Mouse (Mus musculus) CH12F3 (cell line): ENCODE data around the gene Gm20716.

ENCODE experiments used
- in situ Hi-C: fragments of 300-500 bp; cut with MboI; formaldehyde crosslinking; loops from 2 replicates; pipeline ENCODE4 v1.14.3; 2020; ENCODE audit warnings: low sequenced_read_pairs

Gene Gm20716

DNA sequence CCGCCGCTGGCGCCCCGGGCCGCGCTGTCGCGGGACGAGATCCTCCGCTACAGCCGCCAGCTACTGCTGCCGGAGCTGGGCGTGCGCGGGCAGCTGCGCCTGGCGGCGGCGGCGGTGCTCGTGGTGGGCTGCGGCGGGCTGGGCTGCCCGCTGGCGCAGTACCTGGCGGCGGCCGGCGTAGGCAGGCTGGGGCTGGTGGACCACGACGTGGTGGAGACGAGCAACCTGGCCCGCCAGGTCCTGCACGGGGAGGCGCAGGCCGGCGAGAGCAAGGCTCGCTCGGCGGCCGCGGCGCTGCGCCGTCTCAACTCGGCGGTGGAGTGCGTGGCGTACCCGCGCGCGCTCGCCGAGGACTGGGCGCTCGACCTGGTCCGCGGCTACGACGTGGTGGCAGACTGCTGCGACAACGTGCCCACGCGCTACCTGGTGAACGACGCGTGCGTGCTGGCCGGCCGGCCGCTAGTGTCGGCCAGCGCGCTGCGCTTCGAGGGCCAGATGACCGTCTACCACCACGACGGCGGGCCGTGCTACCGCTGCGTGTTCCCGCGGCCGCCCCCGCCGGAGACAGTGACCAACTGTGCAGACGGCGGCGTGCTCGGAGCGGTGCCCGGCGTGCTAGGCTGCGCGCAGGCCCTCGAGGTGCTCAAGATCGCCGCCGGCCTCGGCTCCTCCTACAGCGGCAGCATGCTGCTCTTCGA lies 758 bp upstream of the Gm20716 start:
- in situ Hi-C loops, result no loop called here

- in situ Hi-C loops, result no loop called here
These were observed 793 bp downstream of the Gm20716 start for GRCm38 (mm10) chr2:168229116-168230025.

GRCm38 (mm10) chr2:168223326-168223725 lies 6.8 kb downstream of the Gm20716 start:
- in situ Hi-C loops, result no loop called here

- in situ Hi-C loops, result no loop called here
These were observed 16.3 kb downstream of the Gm20716 start for GRCm38 (mm10) chr2:168213788-168214397.

GRCm38 (mm10) chr2:168207883-168208282 lies 22.3 kb downstream of the Gm20716 start:
- in situ Hi-C loops, result no loop called here

DNA sequence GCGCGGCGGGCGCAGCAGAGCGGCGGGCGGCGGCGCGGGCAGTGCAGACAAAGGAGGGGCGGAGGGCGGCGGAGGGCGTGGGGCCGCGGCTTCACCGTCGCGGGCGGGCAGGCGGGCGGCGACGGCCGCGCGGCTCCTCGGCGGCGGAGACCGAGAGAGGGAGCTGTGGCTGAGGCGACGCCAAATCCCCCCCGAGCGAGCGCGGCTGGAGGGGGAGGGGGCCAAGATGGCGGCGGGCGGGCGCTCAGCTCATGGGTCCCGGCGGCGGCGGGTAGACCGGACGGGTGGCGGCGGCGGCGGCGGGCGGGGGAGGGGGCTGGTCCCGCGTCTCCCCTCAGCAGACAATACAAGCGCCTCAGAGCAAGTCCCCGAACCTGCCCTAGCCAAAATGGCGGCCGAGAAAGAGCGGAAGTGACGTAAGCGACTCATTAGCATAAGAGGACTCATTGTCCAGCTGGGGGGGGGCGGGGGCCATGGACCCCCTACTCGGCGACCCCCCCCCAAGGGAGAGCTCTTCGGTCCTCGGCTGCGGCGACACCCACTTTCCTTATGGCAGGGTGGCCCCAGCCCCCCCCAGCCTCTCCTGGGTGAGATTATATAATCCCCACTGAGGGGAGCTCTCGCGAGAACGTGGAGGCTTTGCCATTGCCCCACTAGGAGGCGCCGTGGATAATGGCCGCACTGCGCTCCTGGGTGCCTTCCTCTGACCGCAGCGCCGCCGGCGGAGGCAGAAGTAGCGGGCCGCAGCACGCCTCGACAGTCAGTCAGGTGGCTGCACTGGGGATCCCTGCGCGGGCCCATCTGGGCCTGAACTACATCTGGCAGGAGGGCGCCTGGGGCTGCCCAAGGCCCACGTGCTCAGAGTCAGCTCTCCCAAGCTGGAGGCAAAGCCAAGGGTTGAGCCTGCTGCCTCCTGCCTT lies 23.2 kb downstream of the Gm20716 start, which contains the start of gene Adnp:
Gene Adnp (minus strand): TSS at position 388 of the 920 bp plus-strand sequence.
- in situ Hi-C loops, result no loop called here

DNA sequence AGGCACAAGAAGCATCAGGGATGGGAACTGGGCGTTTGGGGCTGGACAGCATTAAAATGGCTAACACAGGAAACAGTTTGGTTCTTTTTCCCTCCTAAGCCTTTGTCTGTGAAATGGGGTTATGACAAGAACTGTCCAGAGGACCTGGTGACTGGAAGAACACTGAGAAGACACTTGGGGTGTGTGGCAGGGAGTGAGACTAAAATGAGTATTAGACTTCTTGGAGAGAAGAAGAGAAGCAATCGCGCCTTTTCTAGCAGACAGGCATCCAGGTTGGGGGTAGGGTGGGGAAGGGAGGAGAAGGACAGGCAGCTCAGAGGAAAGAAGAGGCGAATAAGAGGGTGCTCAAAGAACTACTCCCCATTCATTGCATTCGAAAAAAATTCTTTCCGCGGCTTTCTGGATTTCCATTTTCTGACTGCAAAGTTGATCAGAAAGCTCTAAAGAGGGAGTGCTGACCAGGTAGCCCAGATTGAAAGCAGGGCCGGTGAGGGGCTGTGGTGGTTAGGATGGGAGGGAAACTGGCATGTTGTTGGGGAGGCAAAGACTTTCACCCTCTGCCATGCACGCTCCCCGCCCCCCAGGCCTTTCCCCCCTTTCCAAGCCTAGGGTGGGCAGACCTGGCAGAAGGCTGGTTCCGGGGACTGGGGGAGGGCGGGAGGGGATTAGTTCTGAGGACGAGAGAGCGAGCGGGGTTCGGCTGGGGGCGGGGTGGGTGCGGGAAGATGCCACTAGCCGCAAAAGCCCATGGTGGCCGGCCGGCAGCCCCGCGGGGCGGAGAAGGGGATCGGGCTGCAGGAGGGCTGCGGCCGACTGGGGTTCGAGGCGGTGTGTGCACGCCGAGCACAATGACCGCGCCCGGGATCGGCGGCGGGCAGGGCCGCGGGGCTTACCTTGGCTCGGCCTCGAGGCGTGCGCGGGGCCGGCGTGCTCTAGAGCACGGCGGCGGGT lies 24.2 kb downstream of the Gm20716 start:
- in situ Hi-C loops, result no loop called here

DNA sequence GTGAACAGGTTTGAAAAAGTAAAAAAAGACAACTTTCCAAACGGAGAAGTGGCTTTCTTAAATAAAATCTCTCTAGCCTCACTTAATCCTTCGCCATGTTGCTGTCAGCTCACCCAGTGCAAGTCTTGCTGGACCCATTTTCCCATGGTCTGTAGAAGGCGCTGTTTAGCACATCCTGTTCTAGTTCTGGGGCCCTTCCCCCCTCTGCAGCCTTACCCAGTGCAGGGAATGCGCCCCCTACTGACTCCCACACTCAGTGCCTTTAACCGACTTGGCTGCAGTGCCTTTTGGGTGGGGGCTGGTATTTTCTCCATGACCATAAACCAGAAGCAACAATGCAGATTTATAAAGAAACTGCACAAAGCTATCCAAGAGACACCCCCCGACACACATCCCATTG lies 24.9 kb downstream of the Gm20716 start:
- in situ Hi-C loops, result no loop called here

- in situ Hi-C loops, result no loop called here
These were observed 25.6 kb downstream of the Gm20716 start for GRCm38 (mm10) chr2:168204476-168204999.

GRCm38 (mm10) chr2:168200014-168200691 lies 30.0 kb downstream of the Gm20716 start:
- in situ Hi-C loops, result no loop called here

DNA sequence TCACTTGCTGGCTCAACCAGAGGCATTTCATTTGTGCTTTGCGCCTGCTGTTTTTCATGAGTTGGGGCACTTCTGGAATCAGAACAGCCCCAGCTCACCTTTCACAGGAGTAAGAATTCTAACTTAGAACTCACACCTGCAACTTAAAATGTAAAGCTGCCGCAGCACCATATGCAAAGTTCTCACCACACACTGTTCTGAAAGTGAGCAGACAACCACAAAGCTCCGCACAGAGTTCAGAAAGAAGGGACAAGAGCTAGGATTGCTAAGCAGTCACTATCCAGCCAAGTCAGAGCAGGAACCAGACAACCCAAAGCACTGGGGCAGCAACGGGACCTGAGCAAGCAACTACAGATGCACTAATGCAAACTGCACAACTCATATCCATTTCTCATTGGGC lies 30.7 kb downstream of the Gm20716 start:
- in situ Hi-C loops, result no loop called here

- in situ Hi-C loops, result no loop called here
These were observed 31.7 kb downstream of the Gm20716 start for GRCm38 (mm10) chr2:168198421-168198820.

DNA sequence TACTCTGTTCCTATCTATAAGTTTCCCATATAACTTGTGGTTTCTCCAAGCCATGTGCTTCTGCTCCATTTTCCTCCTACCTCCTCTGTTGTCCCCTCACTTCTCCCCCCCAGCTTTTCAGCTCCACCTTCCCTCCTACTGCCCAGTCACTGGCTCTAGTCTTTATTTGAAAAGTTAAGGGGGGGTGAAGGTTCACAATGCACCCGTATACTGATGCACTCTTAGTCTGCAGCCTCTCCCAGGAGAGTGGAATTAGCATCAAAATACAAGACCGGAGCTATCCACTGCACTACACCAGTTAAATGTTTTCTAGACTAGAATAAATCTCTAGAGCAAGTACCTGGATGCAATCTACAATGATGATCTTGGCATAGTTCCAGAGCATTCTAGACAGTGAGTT lies 34.4 kb downstream of the Gm20716 start:
- in situ Hi-C loops, result no loop called here

DNA sequence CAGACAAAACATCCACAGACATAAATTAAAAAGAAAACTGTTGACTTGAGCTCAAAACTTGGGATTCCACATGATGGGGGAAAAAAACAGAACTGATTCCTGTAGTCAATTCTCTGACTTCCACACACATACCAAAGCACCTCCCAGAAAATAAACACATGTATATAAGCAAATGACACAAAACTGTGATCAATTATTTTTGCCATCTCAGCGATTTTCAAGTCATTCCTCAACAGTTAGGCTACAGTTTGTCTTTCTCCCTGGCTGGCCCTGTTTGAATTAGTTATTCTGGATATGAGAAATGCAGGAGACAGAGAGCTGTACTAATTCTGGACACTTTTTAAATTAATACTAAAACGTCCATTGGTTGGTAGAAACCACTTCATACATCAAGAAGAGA lies 36.5 kb downstream of the Gm20716 start:
- in situ Hi-C loops, result no loop called here

DNA sequence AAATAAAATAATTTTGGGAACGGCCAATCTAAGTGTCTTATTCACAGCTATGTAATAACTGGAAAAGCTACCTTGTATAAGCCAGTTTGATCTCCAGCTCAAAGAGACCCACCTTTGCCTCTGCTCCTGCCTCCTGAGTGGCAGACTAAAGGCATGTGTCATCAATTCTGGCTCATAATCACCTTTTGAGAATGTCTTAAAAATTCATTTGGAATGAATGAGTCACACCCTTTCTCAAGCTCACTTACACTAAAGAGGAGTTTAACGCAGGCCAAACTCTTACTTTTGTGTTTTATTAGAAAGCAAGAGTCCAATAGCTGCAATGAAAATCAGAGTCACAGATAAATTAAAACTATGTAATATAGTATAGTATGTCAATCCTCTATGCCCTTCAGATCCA lies 38.3 kb downstream of the Gm20716 start:
- in situ Hi-C loops, result no loop called here

DNA sequence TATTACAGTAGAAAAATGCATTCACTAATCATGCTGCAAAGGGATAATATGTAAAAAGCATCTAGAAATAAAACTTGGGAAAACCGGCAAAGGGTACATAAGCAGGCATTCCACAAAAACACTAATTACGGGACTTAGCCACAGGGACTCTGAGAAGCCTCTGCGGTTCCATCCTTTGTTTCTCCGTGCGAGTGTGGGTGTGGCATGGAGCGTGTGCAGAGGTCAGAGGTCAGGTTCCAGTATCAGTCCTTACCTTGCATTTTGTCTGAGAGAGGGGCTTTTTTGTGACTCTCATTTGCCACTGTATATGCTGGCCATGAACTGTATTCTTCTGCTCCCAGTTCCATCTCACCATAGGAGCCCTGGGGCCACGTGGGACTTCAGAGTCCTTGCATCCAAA lies 54.2 kb downstream of the Gm20716 start:
- in situ Hi-C loops, result no loop called here

- in situ Hi-C loops, result no loop called here
These were observed 59.9 kb downstream of the Gm20716 start for GRCm38 (mm10) chr2:168170167-168170685.

DNA sequence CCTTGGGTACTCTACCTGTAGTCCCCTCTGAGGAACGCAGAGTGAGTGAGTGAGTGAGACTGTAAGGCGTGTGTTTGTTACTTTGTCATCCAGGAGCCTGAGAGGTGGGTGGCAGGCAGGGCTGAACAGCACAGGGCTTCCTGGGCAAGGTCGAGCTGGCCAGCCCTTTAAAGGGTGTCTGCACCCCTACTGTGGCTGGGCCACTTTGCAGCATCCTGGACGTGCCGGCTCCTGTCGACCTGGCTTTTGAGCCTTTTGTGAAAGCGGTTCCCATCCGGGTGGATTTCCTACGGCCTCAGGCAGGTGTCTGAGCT lies 60.4 kb downstream of the Gm20716 start:
- in situ Hi-C loops, result no loop called here
